16 mouse cellular contexts compared by ENCODE assay signal in genomic region chr7:72501431-72501830, GRCm38 (mm10).
"Had no signal": no experiment of that assay in that cellular context is flagged by ENCODE, and none has a peak within 500 bp of the region (broad histone marks: within the 10 kb centered on the region; RNA-seq: fewer than 3 reads in every experiment).

No protein-coding gene starts in this region.

- H3K27me3 ChIP-seq: lung, embryonic 15.5 days; megakaryocyte, embryonic 14.5 days; midbrain, embryonic 13.5 days; midbrain, embryonic 15.5 days; neural tube, embryonic 13.5 days; neural tube, embryonic 15.5 days; stomach, embryonic 15.5 days had no signal

- H3K4me3 ChIP-seq: lung, embryonic 15.5 days; megakaryocyte, embryonic 14.5 days; midbrain, embryonic 13.5 days; midbrain, embryonic 15.5 days; neural tube, embryonic 13.5 days; neural tube, embryonic 15.5 days; stomach, embryonic 15.5 days had no signal

- H3K36me3 ChIP-seq: lung, embryonic 15.5 days; midbrain, embryonic 13.5 days; midbrain, embryonic 15.5 days; neural tube, embryonic 13.5 days; neural tube, embryonic 15.5 days; stomach, embryonic 15.5 days had no signal

- DNase-seq: liver, postnatal 0 days; lung, adult 2 months; lung, postnatal 14 days; lung, postnatal 36 days; right cerebral cortex, adult 18-20 months; thymus, adult 2 months; thymus, postnatal 25 days had no signal

- H3K4me2 ChIP-seq: lung, embryonic 15.5 days; midbrain, embryonic 11.5 days; midbrain, embryonic 13.5 days; midbrain, embryonic 15.5 days; neural tube, embryonic 13.5 days; neural tube, embryonic 15.5 days; stomach, embryonic 15.5 days had no signal

- ATAC-seq: liver, postnatal 0 days; lung, postnatal 0 days; midbrain, embryonic 13.5 days; midbrain, embryonic 15.5 days had no signal
